Mouse (Mus musculus) heart, postnatal 0 days (tissue): Measurements from ENCODE around the gene Rft1.

ENCODE experiments used
- CTCF ChIP-seq: IDR thresholded peaks from 2 replicates; pipeline ENCODE4 v1.5.1; 2016; ENCODE audit warnings: antibody characterized with exemption, control low read depth, low read depth
- EP300 ChIP-seq: IDR thresholded peaks from 2 replicates; pipeline ENCODE4 v1.6.1; 2016; ENCODE audit warnings: antibody characterized with exemption, low read depth

- no peak for TF ChIP-seq EP300
- no peak for TF ChIP-seq CTCF
Measured at GRCm38 (mm10) chr14:30734665-30735064, 80.5 kb downstream of the Rft1 start.
